Mouse (Mus musculus): ENCODE results near the gene St3gal3. TPM values are rescaled to one million over a fixed set of nuclear protein-coding genes. Genes with fewer than 3 reads are reported as not detected.

St3gal3 gene
- polyA plus RNA-seq, 1 experiment from 2014 or later, result 13.6 TPM

DNA sequence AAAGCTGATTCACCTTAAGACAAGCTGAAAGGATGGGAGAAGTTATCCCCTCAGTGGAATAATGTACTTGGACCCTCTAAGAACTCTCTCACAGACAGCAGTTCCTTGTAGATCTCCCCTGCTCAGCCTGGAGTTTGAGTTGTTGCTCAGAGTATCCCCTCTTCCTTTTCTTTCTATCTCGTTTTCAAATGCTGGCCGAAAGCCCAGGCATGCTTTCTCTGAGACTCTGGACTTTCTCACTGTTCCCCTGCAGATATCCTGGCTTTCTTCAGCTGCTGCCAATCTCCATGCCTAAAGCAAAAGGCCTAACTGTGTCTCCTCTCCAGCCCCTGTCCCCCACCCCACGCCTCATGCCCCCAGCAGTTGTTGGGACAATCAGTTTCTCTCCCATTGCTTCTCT is 216.5 kb downstream of the St3gal3 start:
- H3K27ac ChIP-seq (ENCODE audit: low read depth, low read length), result no peak overlapping the region
- peaks cover 16% of the 10 kb centered on the region for H3K4me1 ChIP-seq (ENCODE audit: control insufficient read depth, insufficient read depth, low read depth, low read length)
- no peak overlapping the region for H3K4me3 ChIP-seq (ENCODE audit: low read length)
- H3K9ac ChIP-seq (ENCODE audit: low read depth, low read length), result no peak overlapping the region
- 0 out of 2 replicates have a peak, but pooled peaks cover 2% of the 10 kb centered on the region for H3K27me3 ChIP-seq (replicated peaks; ENCODE audit: control insufficient read depth, insufficient read depth, low read length)
- no peak for ATAC-seq
- H3K4me2 ChIP-seq (ENCODE audit: low read length), result no peak overlapping the region
- 65% methylated on average over 3 of the region's 3 CpGs for WGBS
- no peaks in the 10 kb centered on the region for H3K36me3 ChIP-seq (ENCODE audit: control insufficient read depth, insufficient read depth, low read length)
- no peaks in the 10 kb centered on the region for H3K9me3 ChIP-seq (ENCODE audit: control insufficient read depth, low read length)

DNA sequence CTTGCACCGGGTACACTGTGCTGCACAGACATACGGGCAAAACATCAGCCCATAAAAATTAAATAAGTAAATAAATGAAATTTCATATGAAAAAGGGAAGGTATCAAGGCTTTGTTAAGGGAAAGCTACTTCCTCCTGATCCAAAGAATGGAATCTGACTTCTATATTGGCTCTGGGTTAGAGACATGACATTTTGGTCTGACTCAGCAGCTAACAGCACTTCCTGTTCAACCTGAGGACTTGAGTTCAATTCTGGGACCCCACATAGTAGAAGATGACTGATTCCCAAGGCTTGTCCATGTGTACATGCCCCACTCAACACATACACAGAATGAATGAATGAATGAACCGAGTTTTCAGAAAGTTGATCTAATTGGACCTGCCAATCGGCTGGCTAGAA is 216.9 kb downstream of the St3gal3 start:
- peaks cover 20% of the 10 kb centered on the region for H3K4me1 ChIP-seq (ENCODE audit: control insufficient read depth, insufficient read depth, low read depth, low read length)
- H3K4me3 ChIP-seq (ENCODE audit: low read length), result no peak overlapping the region
- no peak for ATAC-seq
- WGBS, result 94% methylated on average over 4 of the region's 4 CpGs
- H3K27me3 ChIP-seq (replicated peaks; ENCODE audit: control insufficient read depth, insufficient read depth, low read length), result 0 out of 2 replicates have a peak, but pooled peaks cover 2% of the 10 kb centered on the region
- H3K4me2 ChIP-seq (ENCODE audit: low read length), result no peak overlapping the region
- no peak overlapping the region for H3K9ac ChIP-seq (ENCODE audit: low read depth, low read length)
- no peaks in the 10 kb centered on the region for H3K36me3 ChIP-seq (ENCODE audit: control insufficient read depth, insufficient read depth, low read length)
- no peak overlapping the region for H3K27ac ChIP-seq (ENCODE audit: low read depth, low read length)
- no peaks in the 10 kb centered on the region for H3K9me3 ChIP-seq (ENCODE audit: control insufficient read depth, low read length)

DNA sequence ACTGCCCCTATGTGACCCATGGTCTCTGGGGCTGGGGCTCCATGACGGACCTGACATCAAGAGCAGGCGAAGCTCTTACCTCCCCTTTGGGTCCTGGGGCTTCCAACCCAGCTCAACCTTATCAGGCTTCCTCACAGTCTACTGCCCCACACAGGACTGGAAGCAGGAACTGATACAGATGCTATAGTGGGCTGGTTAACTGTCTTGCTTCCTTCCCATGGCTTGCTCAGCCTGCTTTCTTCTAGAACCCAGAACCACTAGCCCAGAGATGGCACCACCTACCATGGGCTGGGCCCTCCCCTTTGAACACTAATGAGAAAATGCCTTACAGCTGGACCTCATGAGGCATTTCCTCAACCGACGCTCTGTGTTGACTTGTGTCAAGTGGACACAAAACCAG is 217.3 kb downstream of the St3gal3 start:
- Histone ChIP-seq H3K27me3 (replicated peaks; ENCODE audit: control insufficient read depth, insufficient read depth, low read length) (0 out of 2 replicates have a peak, but pooled peaks cover under 1% of the 10 kb centered on the region), H3K27ac (ENCODE audit: low read depth, low read length) (no peak overlapping the region), H3K9ac (ENCODE audit: low read depth, low read length) (no peak overlapping the region), H3K4me3 (ENCODE audit: low read length) (no peak overlapping the region), H3K36me3 (ENCODE audit: control insufficient read depth, insufficient read depth, low read length) (no peaks in the 10 kb centered on the region), H3K4me1 (ENCODE audit: control insufficient read depth, insufficient read depth, low read depth, low read length) (peaks cover 24% of the 10 kb centered on the region), H3K9me3 (ENCODE audit: control insufficient read depth, low read length) (no peaks in the 10 kb centered on the region), H3K4me2 (ENCODE audit: low read length) (no peak overlapping the region)
- ATAC-seq, result no peak
- 94% methylated on average over 4 of the region's 4 CpGs for WGBS

DNA sequence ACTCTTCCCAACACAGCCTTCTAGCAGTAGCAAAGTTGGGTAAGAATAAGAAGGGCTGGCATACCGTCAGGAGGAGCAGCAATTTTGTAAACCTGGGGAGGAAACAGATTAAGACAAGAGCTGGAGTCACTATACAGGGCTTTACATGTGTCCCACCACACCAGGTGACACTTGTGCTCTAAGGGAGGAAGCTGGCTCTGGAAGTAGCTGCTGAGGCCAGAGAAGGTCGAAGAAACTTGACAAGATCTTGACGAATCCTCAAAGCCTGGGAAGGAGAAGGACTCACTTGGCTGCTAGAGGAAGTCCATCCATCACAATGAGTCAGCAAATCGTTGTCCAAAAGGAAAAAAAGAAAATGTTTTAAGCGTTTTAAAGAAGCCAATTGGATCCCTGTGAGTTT is 218.3 kb downstream of the St3gal3 start:
- 86% methylated on average over 5 of the region's 5 CpGs for WGBS
- no peak overlapping the region for H3K4me3 ChIP-seq (ENCODE audit: low read length)

DNA sequence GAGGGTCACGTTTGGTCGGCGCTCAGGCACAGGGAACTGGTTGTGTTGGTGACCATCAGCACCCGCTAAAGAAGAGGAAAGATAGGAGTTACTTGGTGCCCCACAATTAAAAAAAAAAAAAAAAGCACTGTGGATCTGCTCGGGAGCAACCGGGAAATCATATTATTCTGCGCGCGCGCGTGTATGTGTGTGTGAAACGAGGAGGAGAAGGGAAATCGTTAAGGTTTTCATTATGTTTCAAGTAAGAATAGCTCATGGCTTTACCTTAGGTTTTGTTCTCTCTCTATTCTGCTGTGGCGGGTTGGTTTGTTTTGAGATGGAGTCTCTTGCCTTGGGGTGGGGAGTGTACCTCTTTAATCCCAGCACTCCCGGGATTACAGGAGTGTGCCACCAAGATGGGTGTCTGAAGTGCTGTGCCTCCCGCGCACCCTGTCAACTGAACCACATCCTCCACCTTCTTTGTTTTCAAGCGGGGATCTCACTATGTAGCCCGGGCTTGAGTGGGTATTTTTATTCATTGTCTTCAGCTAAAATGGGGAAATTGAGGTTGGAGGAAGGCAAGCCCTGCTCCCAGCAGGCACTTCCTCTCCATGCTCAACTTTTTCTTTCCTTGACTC is 219.1 kb downstream of the St3gal3 start:
- no peak for ATAC-seq
- H3K27me3 ChIP-seq (replicated peaks; ENCODE audit: control insufficient read depth, insufficient read depth, low read length), result no peaks in the 10 kb centered on the region
- 3% methylated on average over 19 of the region's 19 CpGs for WGBS

More for the DNA sequence above, 218.3 kb downstream of the St3gal3 start:
- H3K27me3 ChIP-seq (replicated peaks; ENCODE audit: control insufficient read depth, insufficient read depth, low read length), result no peaks in the 10 kb centered on the region
- no peak for ATAC-seq
- no peak overlapping the region; the same call in 1 of the 2 replicates for H3K4me2 ChIP-seq (ENCODE audit: low read length)
- H3K36me3 ChIP-seq (ENCODE audit: control insufficient read depth, insufficient read depth, low read length), result peaks cover 6% of the 10 kb centered on the region; the same call in 1 of the 2 replicates
- H3K4me1 ChIP-seq (ENCODE audit: control insufficient read depth, insufficient read depth, low read depth, low read length), result peaks cover 32% of the 10 kb centered on the region
- no peak overlapping the region for H3K9ac ChIP-seq (ENCODE audit: low read depth, low read length)
- no peak overlapping the region for H3K27ac ChIP-seq (ENCODE audit: low read depth, low read length)
- H3K9me3 ChIP-seq (ENCODE audit: control insufficient read depth, low read length), result no peaks in the 10 kb centered on the region

DNA sequence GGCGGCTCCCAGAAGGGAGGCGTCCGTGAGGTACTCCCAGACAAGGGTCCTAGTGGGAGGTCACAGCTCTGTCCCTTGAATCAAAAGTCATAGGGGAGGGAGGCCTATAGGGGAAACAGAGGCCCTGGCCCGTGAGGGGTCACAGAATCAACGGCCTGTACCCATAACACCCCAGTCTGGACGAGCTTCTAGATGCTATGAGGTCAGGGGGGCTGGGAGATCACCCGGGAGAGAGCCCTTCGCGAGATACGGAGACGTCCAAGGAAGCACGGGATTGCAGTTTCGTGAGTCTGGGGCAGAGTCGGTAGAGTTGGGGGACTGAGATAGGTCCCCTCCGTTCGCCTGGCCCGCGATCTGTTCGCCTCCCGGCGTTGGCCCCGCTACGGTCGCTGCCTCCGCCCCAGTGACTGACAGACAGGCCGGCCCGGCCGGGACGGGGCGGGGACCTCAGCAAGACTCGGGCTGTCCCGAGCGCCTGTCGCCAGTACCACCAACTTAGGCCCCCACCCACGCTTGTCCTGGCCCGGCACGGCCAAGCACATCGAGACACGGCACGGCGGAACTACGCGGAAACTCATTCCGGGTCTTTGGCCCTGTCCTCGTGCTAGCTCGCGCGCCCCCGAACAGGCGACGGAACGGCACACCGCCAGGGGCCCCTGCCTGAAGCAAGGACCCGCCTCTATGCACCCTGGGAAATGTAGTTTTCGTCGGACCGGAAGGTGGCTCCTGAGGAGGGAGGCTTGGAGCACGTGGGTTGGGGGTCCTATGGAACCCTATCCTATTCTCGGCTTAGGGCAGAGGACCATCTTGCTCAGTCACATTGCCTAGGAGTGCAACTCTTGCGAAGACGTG is 219.9 kb downstream of the St3gal3 start, which contains the start of gene Ipo13:
Ipo13 (minus strand) TSS at position 409 of the 852 bp plus-strand sequence.
- Histone ChIP-seq H3K4me2 (ENCODE audit: low read length) (peak within 1 kb of the TSS; percentile 83), H3K4me3 (ENCODE audit: low read length) (peak within 1 kb of the TSS; percentile 59), H3K4me1 (ENCODE audit: control insufficient read depth, insufficient read depth, low read depth, low read length) (peaks cover 39% of the 10 kb centered on the region), H3K9ac (ENCODE audit: low read depth, low read length) (peak within 1 kb of the TSS; percentile 80), H3K27ac (ENCODE audit: low read depth, low read length) (peak within 1 kb of the TSS; percentile 91), H3K27me3 (replicated peaks; ENCODE audit: control insufficient read depth, insufficient read depth, low read length) (no peaks in the 10 kb centered on the region), H3K36me3 (ENCODE audit: control insufficient read depth, insufficient read depth, low read length) (peaks cover 6% of the 10 kb centered on the region; the same call in 1 of the 2 replicates), H3K9me3 (ENCODE audit: control insufficient read depth, low read length) (no peaks in the 10 kb centered on the region)
- peak; percentile 95 for ATAC-seq
- WGBS, result under 1% methylated on average over 58 of the region's 61 CpGs

More for the DNA sequence above, 219.1 kb downstream of the St3gal3 start:
- Histone ChIP-seq H3K36me3 (ENCODE audit: control insufficient read depth, insufficient read depth, low read length) (peaks cover 6% of the 10 kb centered on the region; the same call in 1 of the 2 replicates), H3K9ac (ENCODE audit: low read depth, low read length) (peak overlapping the region; percentile 80), H3K4me2 (ENCODE audit: low read length) (peak overlapping the region; percentile 83), H3K27ac (ENCODE audit: low read depth, low read length) (peak overlapping the region; percentile 91), H3K4me1 (ENCODE audit: control insufficient read depth, insufficient read depth, low read depth, low read length) (peaks cover 32% of the 10 kb centered on the region), H3K4me3 (ENCODE audit: low read length) (peak overlapping the region; percentile 59), H3K9me3 (ENCODE audit: control insufficient read depth, low read length) (no peaks in the 10 kb centered on the region)

DNA sequence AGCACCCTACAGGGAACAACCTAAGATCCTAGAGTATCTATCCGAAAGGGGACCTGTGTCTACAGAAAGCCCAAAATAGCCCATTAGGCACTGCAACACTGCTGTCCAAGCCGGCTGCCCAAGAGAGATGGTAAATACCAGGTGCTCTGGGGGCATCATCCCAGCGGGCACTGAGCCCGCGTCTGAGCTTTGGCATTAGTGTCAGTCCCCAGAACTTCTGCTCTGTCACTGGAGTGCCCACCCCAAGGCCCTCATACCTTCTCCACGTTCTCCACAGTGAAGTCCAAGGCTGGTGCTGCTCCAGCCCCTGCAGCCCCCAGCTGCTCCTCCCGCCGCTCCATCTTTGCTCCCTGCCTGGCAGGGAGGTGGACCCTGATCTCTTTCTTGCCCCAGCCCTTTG is 220.7 kb downstream of the St3gal3 start:
- H3K27ac ChIP-seq (ENCODE audit: low read depth, low read length), result no peak overlapping the region
- H3K36me3 ChIP-seq (ENCODE audit: control insufficient read depth, insufficient read depth, low read length), result peaks cover 6% of the 10 kb centered on the region; the same call in 1 of the 2 replicates
- H3K4me2 ChIP-seq (ENCODE audit: low read length), result peak overlapping the region; percentile 83
- 14% methylated on average over 8 of the region's 8 CpGs for WGBS
- H3K9ac ChIP-seq (ENCODE audit: low read depth, low read length), result peak overlapping the region; percentile 80
- peak overlapping the region; percentile 59 for H3K4me3 ChIP-seq (ENCODE audit: low read length)
- no peaks in the 10 kb centered on the region for H3K9me3 ChIP-seq (ENCODE audit: control insufficient read depth, low read length)
- peak; percentile 1; the same call in 1 of the 2 replicates for ATAC-seq
- H3K27me3 ChIP-seq (replicated peaks; ENCODE audit: control insufficient read depth, insufficient read depth, low read length), result no peaks in the 10 kb centered on the region
- peaks cover 47% of the 10 kb centered on the region for H3K4me1 ChIP-seq (ENCODE audit: control insufficient read depth, insufficient read depth, low read depth, low read length)

DNA sequence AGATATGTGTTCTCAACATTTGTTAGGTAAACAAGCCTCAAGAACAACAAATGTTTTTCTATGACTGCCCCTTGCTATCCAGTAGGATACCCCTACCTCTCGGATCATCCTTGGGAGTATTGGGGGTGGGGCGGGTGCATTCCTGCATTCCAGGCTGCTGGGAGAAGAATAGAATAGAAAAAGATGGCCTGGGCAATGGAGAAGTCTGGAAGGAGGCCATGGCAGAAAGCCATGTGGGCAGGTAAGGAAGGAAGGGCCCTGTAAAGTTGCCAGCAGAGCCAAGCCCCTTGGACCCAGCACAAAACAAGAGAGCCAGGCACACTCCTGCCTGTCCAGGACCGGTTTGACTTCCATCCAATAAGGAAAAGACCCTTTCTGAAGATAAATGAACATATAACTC is 221.3 kb downstream of the St3gal3 start:
- no peaks in the 10 kb centered on the region for H3K27me3 ChIP-seq (replicated peaks; ENCODE audit: control insufficient read depth, insufficient read depth, low read length)
- H3K9me3 ChIP-seq (ENCODE audit: control insufficient read depth, low read length), result no peaks in the 10 kb centered on the region
- H3K4me1 ChIP-seq (ENCODE audit: control insufficient read depth, insufficient read depth, low read depth, low read length), result peaks cover 53% of the 10 kb centered on the region
- no peak for ATAC-seq
- peak overlapping the region; percentile 83 for H3K4me2 ChIP-seq (ENCODE audit: low read length)
- H3K4me3 ChIP-seq (ENCODE audit: low read length), result peak overlapping the region; percentile 59
- no peak overlapping the region for H3K27ac ChIP-seq (ENCODE audit: low read depth, low read length)
- 32% methylated on average over 3 of the region's 3 CpGs for WGBS
- H3K9ac ChIP-seq (ENCODE audit: low read depth, low read length), result peak overlapping the region; percentile 80
- H3K36me3 ChIP-seq (ENCODE audit: control insufficient read depth, insufficient read depth, low read length), result peaks cover 6% of the 10 kb centered on the region; the same call in 1 of the 2 replicates

All from hindbrain, embryonic 16.5 days (tissue).